ENCODE assay signal across 11 mouse cellular contexts in the genomic region with DNA sequence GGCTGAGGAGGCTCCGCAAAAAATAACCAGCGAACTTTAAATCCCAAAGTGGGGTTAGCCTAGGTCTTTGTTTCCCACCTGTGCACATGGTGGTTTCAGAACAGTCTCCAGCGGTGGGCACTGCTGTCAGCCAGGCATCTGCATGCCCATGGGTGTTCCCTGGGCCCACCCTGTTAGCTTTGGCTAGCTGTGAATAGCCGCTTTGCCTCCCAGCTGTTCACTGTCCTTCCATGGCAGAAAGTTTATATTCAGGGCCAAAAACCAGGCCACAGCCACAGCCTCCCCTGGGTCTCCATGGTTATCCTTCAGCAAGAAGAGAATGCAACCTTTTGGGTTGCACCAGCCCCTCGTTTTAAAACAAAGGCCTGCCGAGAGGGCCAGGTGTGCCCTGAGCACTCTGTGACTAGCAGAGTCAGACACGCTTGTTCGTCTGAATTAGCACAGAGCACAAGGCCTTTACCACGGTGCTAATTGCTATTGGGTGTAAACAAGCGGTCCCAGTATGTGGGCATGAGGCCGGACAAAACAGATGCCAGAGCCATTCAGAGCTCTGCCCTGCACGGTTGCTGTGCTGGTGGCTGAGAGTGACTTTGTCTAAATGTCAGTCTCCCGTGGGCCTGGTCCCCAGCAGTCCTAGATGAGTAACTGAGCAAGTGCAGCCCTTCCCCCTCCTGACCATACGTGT.
DNase-seq lines count a peak whose midpoint lies in the region; ATAC-seq and TF ChIP-seq lines count a peak whose summit lies in the region.
"Had no signal": no experiment of that assay in that cellular context is flagged by ENCODE, and none has a peak within 500 bp of the region (broad histone marks: within the 10 kb centered on the region; RNA-seq: fewer than 3 reads in every experiment).

No protein-coding gene starts in this region.

- TF ChIP-seq CTCF in hindbrain, postnatal 0 days (IDR thresholded peaks at IDR 0.05; ENCODE audit: low read depth) = no peak

- 26% methylated on average over 14 of the region's 14 CpGs for whole genome bisulfite sequencing in forebrain, embryonic 11.5 days
- WGBS in hindbrain, postnatal 0 days = 16% methylated on average over 14 of the region's 14 CpGs

- ATAC-seq in forebrain, embryonic 11.5 days (replicated peaks; ENCODE audit: low FRiP score) = peak; percentile 63; the same call in 1 of the 2 replicates
- peak; percentile 91 for ATAC-seq in hindbrain, postnatal 0 days
- ATAC-seq: intestine, embryonic 16.5 days had no signal

- H3K27ac ChIP-seq in forebrain, embryonic 11.5 days (ENCODE audit: low read depth, low read length) = no peak overlapping the region
- H3K27ac ChIP-seq in hindbrain, postnatal 0 days = no peak overlapping the region
- H3K27ac ChIP-seq: heart, embryonic 13.5 days had no signal

- H3K36me3 ChIP-seq in forebrain, embryonic 11.5 days (ENCODE audit: control insufficient read depth, insufficient read depth, low read length) = no peaks in the 10 kb centered on the region
- H3K36me3 ChIP-seq in hindbrain, postnatal 0 days (ENCODE audit: insufficient read depth, low read length) = no peaks in the 10 kb centered on the region
- H3K36me3 ChIP-seq: heart, embryonic 13.5 days had no signal

- H3K4me3 ChIP-seq in forebrain, embryonic 11.5 days (ENCODE audit: low read depth, low read length) = no peak overlapping the region
- no peak overlapping the region for H3K4me3 ChIP-seq in hindbrain, postnatal 0 days (ENCODE audit: low read length)
- H3K4me3 ChIP-seq: heart, embryonic 13.5 days had no signal

- DNase-seq in embryo, embryonic 11.5 days (ENCODE audit: low read depth, low spot score) = peak; percentile 9
- DNase-seq in forebrain, embryonic 11.5 days (ENCODE audit: low spot score) = peak; percentile 51
- DNase-seq in hindbrain, postnatal 0 days (ENCODE audit: low spot score) = peak; percentile 76
- peak; percentile 24 for DNase-seq in neural tube, embryonic 10.5 days (ENCODE audit: extremely low spot score, low spot score)
- DNase-seq in gastrocnemius, adult 8-10 months (ENCODE audit: low spot score in 2 of 2) = no peak
- DNase-seq in spleen, postnatal 4 days (ENCODE audit: low spot score in 2 of 2) = no peak
- DNase-seq in adrenal gland, adult 18-20 months (ENCODE audit: low spot score in 2 of 2) = no peak
- DNase-seq: cerebellum, adult 11 months; lung, embryonic 14.5 days had no signal

- no peaks in the 10 kb centered on the region for H3K27me3 ChIP-seq in forebrain, embryonic 11.5 days (ENCODE audit: control insufficient read depth, insufficient read depth, low read length)
- H3K27me3 ChIP-seq in hindbrain, postnatal 0 days (ENCODE audit: insufficient read depth, low read length) = peaks cover 3% of the 10 kb centered on the region; the same call in 1 of the 2 replicates
- H3K27me3 ChIP-seq: heart, embryonic 13.5 days had no signal

- H3K9me3 ChIP-seq in forebrain, embryonic 11.5 days (ENCODE audit: control insufficient read depth, low read length) = no peaks in the 10 kb centered on the region
- H3K9me3 ChIP-seq in hindbrain, postnatal 0 days (ENCODE audit: low read length) = no peaks in the 10 kb centered on the region
- H3K9me3 ChIP-seq: heart, embryonic 13.5 days had no signal

- peaks cover 6% of the 10 kb centered on the region for H3K4me1 ChIP-seq in forebrain, embryonic 11.5 days (replicated peaks; ENCODE audit: control insufficient read depth, insufficient read depth, low read length)
- H3K4me1 ChIP-seq in hindbrain, postnatal 0 days (ENCODE audit: insufficient read depth, low read length) = no peaks in the 10 kb centered on the region
- H3K4me1 ChIP-seq: heart, embryonic 13.5 days had no signal

- no peak overlapping the region for H3K4me2 ChIP-seq in forebrain, embryonic 11.5 days (ENCODE audit: low read depth, low read length, severe bottlenecking)
- H3K4me2 ChIP-seq in hindbrain, postnatal 0 days (ENCODE audit: low read depth, low read length) = no peak overlapping the region; the same call in 1 of the 2 replicates
- H3K4me2 ChIP-seq: heart, embryonic 13.5 days; lung, embryonic 14.5 days had no signal

- no peak overlapping the region for H3K9ac ChIP-seq in forebrain, embryonic 11.5 days (ENCODE audit: low read length)
- H3K9ac ChIP-seq in hindbrain, postnatal 0 days (replicated peaks; ENCODE audit: low read length) = no peak overlapping the region
- H3K9ac ChIP-seq: heart, embryonic 13.5 days; lung, embryonic 14.5 days had no signal

Comparison
In these comparisons a context has a peak if more than half of its experiments do, and no peak if none do; other contexts are left out.
1. DNase-seq: peak in embryo, embryonic 11.5 days (single experiment), forebrain, embryonic 11.5 days (single experiment), hindbrain, postnatal 0 days (single experiment) and neural tube, embryonic 10.5 days (single experiment); none in gastrocnemius, adult 8-10 months (0 of 2), spleen, postnatal 4 days (0 of 2) and adrenal gland, adult 18-20 months (0 of 2).